Mouse (Mus musculus) MEL (cell line): ENCODE data around the gene Jmjd1c. TPM values are rescaled to one million over a fixed set of nuclear protein-coding genes. Genes with fewer than 3 reads are reported as not detected.

Experiments
- DNase-seq: peaks from one replicate; pipeline ENCODE4 v3.0.0; 2011; ENCODE audit warnings: low read depth, low spot score
- H3K27ac ChIP-seq: 2 replicates; pipeline ENCODE4 v1.5.1; 2012; ENCODE audit warnings: low read depth, mild to moderate bottlenecking, control low read depth, low read length, moderate library complexity; ENCODE audit not compliant: control insufficient read depth
- H3K27me3 ChIP-seq, 2 experiments: fragments of 150-350 bp in 1 of 2; sonication (generic) in 1 of 2; 2 replicates each; pipeline ENCODE4 v1.6.1; 2012; ENCODE audit warnings: low read length in 2 of 2, mild to moderate bottlenecking in 2 of 2, improper control_type of control experiment in 1 of 2, moderate library complexity in 1 of 2; ENCODE audit not compliant: insufficient read depth in 2 of 2, control insufficient read depth in 1 of 2
- H3K36me3 ChIP-seq, 2 experiments: 2 replicates each; pipeline ENCODE4 v1.6.1; 2012 to 2014; ENCODE audit warnings: low read length in 2 of 2, improper control_type of control experiment in 1 of 2, inconsistent platforms in 1 of 2, mild to moderate bottlenecking in 1 of 2; ENCODE audit not compliant: insufficient read depth in 2 of 2, control insufficient read depth in 1 of 2
- H3K4me1 ChIP-seq, 2 experiments: fragments of 150-350 bp in 1 of 2; sonication (generic) in 1 of 2; 2 replicates each; pipeline ENCODE4 v1.6.1; 2012; ENCODE audit warnings: low read length in 2 of 2, improper control_type of control experiment in 1 of 2, mild to moderate bottlenecking in 1 of 2; ENCODE audit not compliant: insufficient read depth in 2 of 2, control insufficient read depth in 1 of 2
- H3K4me3 ChIP-seq, 2 experiments: fragments of 150-350 bp in 1 of 2; sonication (generic) in 1 of 2; 2 replicates each; pipeline ENCODE4 v1.5.1; 2012; ENCODE audit warnings: low read depth in 2 of 2, low read length in 2 of 2, mild to moderate bottlenecking in 2 of 2, moderate library complexity in 2 of 2, control low read depth in 1 of 2, improper control_type of control experiment in 1 of 2; ENCODE audit not compliant: control insufficient read depth in 1 of 2, insufficient read depth in 1 of 2
- H3K79me2 ChIP-seq: 2 replicates; pipeline ENCODE4 v1.6.1; 2012; ENCODE audit warnings: mild to moderate bottlenecking, low read length, moderate library complexity; ENCODE audit not compliant: control insufficient read depth, poor library complexity, insufficient read depth
- H3K9ac ChIP-seq: 2 replicates; pipeline ENCODE4 v1.6.1; 2012; ENCODE audit warnings: low read depth, mild to moderate bottlenecking, control low read depth, low read length, moderate library complexity; ENCODE audit not compliant: control insufficient read depth, poor library complexity, severe bottlenecking
- H3K9me3 ChIP-seq: fragments of 150-350 bp; sonication (generic); replicated peaks from 2 replicates; pipeline ENCODE4 v1.6.1; 2012; ENCODE audit warnings: mild to moderate bottlenecking, low read length, improper control_type of control experiment, moderate library complexity; ENCODE audit not compliant: insufficient read depth
- BHLHE40 ChIP-seq: IDR thresholded peaks from 2 replicates; pipeline ENCODE4 v1.6.1; 2012; ENCODE audit warnings: low read depth, mild to moderate bottlenecking, inconsistent platforms, low read length, improper control_type of control experiment, borderline replicate concordance
- CHD2 ChIP-seq: IDR thresholded peaks from 2 replicates; pipeline ENCODE4 v1.6.1; 2011; ENCODE audit warnings: low read length, improper control_type of control experiment
- CTCF ChIP-seq, 3 experiments: IDR thresholded peaks in 2 of 3; conservative IDR thresholded peaks in 1 of 3; 2 replicates each; pipeline ENCODE4 v1.5.1; 2011 to 2012; ENCODE audit warnings: low read length in 3 of 3, low read depth in 2 of 3, mild to moderate bottlenecking in 2 of 3, improper control_type of control experiment in 1 of 3, inconsistent platforms in 1 of 3, mixed read lengths in 1 of 3, moderate library complexity in 1 of 3; ENCODE audit not compliant: control insufficient read depth in 1 of 3, insufficient read depth in 1 of 3, poor library complexity in 1 of 3, severe bottlenecking in 1 of 3
- E2F4 ChIP-seq: IDR thresholded peaks from 2 replicates; pipeline ENCODE4 v1.6.1; 2011; ENCODE audit warnings: low read depth, low read length, improper control_type of control experiment, borderline replicate concordance
- KAT2A ChIP-seq: conservative IDR thresholded peaks from 2 replicates; pipeline ENCODE4 v1.6.1; 2012; ENCODE audit warnings: low read depth, low read length, improper control_type of control experiment, inconsistent platforms
- MAZ ChIP-seq: IDR thresholded peaks from 2 replicates; pipeline ENCODE4 v1.6.1; 2012; ENCODE audit warnings: low read depth, mild to moderate bottlenecking, inconsistent platforms, low read length, improper control_type of control experiment
- MYB ChIP-seq: IDR thresholded peaks from 2 replicates; pipeline ENCODE4 v1.6.1; 2011; ENCODE audit warnings: mild to moderate bottlenecking, low read depth, low read length, improper control_type of control experiment
- NELFE ChIP-seq: IDR thresholded peaks from 2 replicates; pipeline ENCODE4 v1.6.1; 2011; ENCODE audit warnings: low read depth, low read length, improper control_type of control experiment
- POLR2A ChIP-seq, 2 experiments: IDR thresholded peaks; 2 replicates each; pipeline ENCODE4 v1.6.1; 2011 to 2012; ENCODE audit warnings: low read length in 2 of 2, mild to moderate bottlenecking in 2 of 2, control low read depth in 1 of 2, improper control_type of control experiment in 1 of 2, low read depth in 1 of 2, moderate library complexity in 1 of 2; ENCODE audit not compliant: control insufficient read depth in 1 of 2, insufficient read depth in 1 of 2, poor library complexity in 1 of 2
- RAD21 ChIP-seq: IDR thresholded peaks from 2 replicates; pipeline ENCODE4 v1.6.1; 2011; ENCODE audit warnings: mild to moderate bottlenecking, low read depth, low read length, improper control_type of control experiment
- RCOR1 ChIP-seq: IDR thresholded peaks from 2 replicates; pipeline ENCODE4 v1.6.1; 2012; ENCODE audit warnings: low read depth, mild to moderate bottlenecking, inconsistent platforms, low read length, improper control_type of control experiment
- SIN3A ChIP-seq: IDR thresholded peaks from 2 replicates; pipeline ENCODE4 v1.6.1; 2012; ENCODE audit warnings: low read length, improper control_type of control experiment, inconsistent platforms
- SMC3 ChIP-seq: IDR thresholded peaks from 2 replicates; pipeline ENCODE4 v1.6.1; 2011; ENCODE audit warnings: low read depth, low read length, improper control_type of control experiment
- TAL1 ChIP-seq: IDR thresholded peaks from 2 replicates; pipeline ENCODE4 v1.6.1; 2012; ENCODE audit warnings: mild to moderate bottlenecking, inconsistent platforms, low read length, moderate library complexity, mixed read lengths
- TBP ChIP-seq: IDR thresholded peaks from 2 replicates; pipeline ENCODE4 v1.8.0; 2011; ENCODE audit warnings: low read depth, low read length, improper control_type of control experiment
- USF2 ChIP-seq, 2 experiments: IDR thresholded peaks; 2 replicates each; pipeline ENCODE4 v1.6.1; 2011 to 2012; ENCODE audit warnings: improper control_type of control experiment in 2 of 2, low read length in 2 of 2, borderline replicate concordance in 1 of 2, inconsistent platforms in 1 of 2, low read depth in 1 of 2, mild to moderate bottlenecking in 1 of 2; ENCODE audit not compliant: insufficient read depth in 1 of 2
- ZNF384 ChIP-seq: IDR thresholded peaks from 2 replicates; pipeline ENCODE4 v1.6.1; 2012; ENCODE audit warnings: low read depth, mild to moderate bottlenecking, inconsistent platforms, low read length, improper control_type of control experiment
- polyA plus RNA-seq, 2 experiments: library from polyadenylated mRNA; stranded (reverse) in 1 of 2; unstranded in 1 of 2; fragments of >175 nt in 1 of 2; fragments of >200 nt in 1 of 2; gene quantifications; 2 replicates each; pipeline versions ENCODE4 v1.2.1 to v1.2.4; 2012; ENCODE audit warnings: low replicate concordance in 2 of 2, low read depth in 1 of 2; ENCODE audit not compliant: insufficient read length in 2 of 2, insufficient read depth in 1 of 2, missing spikeins in 1 of 2
- total RNA-seq: library from RNA; depleted of rRNA; stranded (reverse); fragments of 300-350 nt; gene quantifications from 2 replicates; pipeline ENCODE4 v1.2.3, GENCODE M21; 2012

Gene Jmjd1c
- total and polyA plus RNA-seq, 3 experiments = 10.6 to 62.3 (median 15.2) TPM

DNA sequence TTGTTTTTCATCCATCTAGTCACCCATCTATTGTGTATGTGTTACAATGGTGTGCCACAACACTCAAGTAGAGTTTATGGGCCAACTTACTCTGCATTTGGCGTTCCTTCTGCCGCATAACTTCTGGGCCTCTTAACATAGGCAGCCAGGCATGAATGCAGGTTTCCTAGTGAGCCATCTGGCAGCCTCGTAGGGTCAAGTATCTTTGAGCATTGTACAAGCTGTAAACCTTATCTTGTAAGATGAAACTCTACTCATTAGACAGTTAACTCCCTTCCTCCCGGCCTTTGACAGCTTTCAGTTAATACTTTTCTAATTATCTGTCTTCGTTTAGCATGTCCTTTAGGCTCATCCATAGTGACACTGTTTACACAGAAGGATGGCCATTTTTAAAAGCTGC, 125.4 kb downstream of the Jmjd1c start (continued):
- TF ChIP-seq KAT2A (no peak), NELFE (no peak), POLR2A (IDR thresholded peaks at IDR 0.05; ENCODE audit: control insufficient read depth in 1 of 2, insufficient read depth in 1 of 2, low read depth in 1 of 2, low read length in 2 of 2, poor library complexity in 1 of 2) (no peak), TBP (no peak), USF2 (IDR thresholded peaks at IDR 0.05; ENCODE audit: borderline replicate concordance in 1 of 2, insufficient read depth in 1 of 2, low read depth in 1 of 2, low read length in 2 of 2) (no peak), TAL1 (no peak), E2F4 (no peak), CHD2 (no peak), CTCF (IDR thresholded peaks at IDR 0.05 in 2 of 3, conservative IDR thresholded peaks at IDR 0.05 in 1 of 3; ENCODE audit: control insufficient read depth in 1 of 3, insufficient read depth in 1 of 3, low read depth in 2 of 3, low read length in 3 of 3, poor library complexity in 1 of 3, severe bottlenecking in 1 of 3) (no peak)

DNA sequence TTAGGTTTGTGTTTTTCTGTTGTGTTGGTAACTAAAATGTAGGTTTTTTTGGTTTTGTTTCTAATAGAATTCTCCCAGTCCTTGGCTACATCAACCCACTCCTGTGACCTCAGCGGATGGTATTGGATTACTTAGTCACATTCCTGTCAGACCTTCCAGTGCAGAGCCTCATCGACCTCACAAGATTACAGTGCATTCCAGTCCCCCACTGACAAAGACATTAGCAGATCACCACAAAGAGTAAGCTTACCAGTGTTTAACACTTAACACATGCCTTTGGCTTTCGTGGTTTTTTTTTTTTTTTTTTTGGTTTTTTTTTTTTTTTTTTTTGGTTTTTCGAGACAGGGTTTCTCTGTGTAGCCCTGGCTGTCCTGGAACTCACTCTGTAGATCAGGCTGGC, 128.0 kb downstream of the Jmjd1c start:
- H3K27ac ChIP-seq = no peak overlapping the region
- TF ChIP-seq NELFE (no peak), RCOR1 (no peak), ZNF384 (peak; percentile 41; the same call in 1 of the 2 replicates), MYB (no peak)
- no peak overlapping the region for H3K9ac ChIP-seq
- H3K9me3 ChIP-seq = no peaks in the 10 kb centered on the region
- H3K4me3 ChIP-seq = no peak overlapping the region
- no peaks in the 10 kb centered on the region for H3K27me3 ChIP-seq
- H3K36me3 ChIP-seq = peaks cover 20 to 24% of the 10 kb centered on the region in 2 experiments
- DNase-seq = no peak
- H3K4me1 ChIP-seq = peaks cover 6 to 11% of the 10 kb centered on the region in 2 experiments
- H3K79me2 ChIP-seq = peaks cover 7% of the 10 kb centered on the region; the same call in 1 of the 2 replicates

- Histone ChIP-seq H3K9ac (no peak overlapping the region), H3K36me3 (peaks cover 18 to 25% of the 10 kb centered on the region in 2 experiments), H3K4me1 (peaks cover 6 to 11% of the 10 kb centered on the region in 2 experiments), H3K4me3 (no peak overlapping the region), H3K27me3 (no peaks in the 10 kb centered on the region), H3K27ac (no peak overlapping the region), H3K79me2 (peaks cover 7% of the 10 kb centered on the region; the same call in 1 of the 2 replicates), H3K9me3 (no peaks in the 10 kb centered on the region)
- TF ChIP-seq USF2 (IDR thresholded peaks at IDR 0.05; ENCODE audit: borderline replicate concordance in 1 of 2, insufficient read depth in 1 of 2, low read depth in 1 of 2, low read length in 2 of 2) = no peak
- TF ChIP-seq CTCF (IDR thresholded peaks at IDR 0.05 in 2 of 3, conservative IDR thresholded peaks at IDR 0.05 in 1 of 3; ENCODE audit: control insufficient read depth in 1 of 3, insufficient read depth in 1 of 3, low read depth in 2 of 3, low read length in 3 of 3, poor library complexity in 1 of 3, severe bottlenecking in 1 of 3) = no peak
- TF ChIP-seq SMC3 = no peak
- TF ChIP-seq MAZ = no peak
- no peak for TF ChIP-seq E2F4
- TF ChIP-seq ZNF384 = no peak
- no peak for TF ChIP-seq MYB
- no peak for TF ChIP-seq BHLHE40
- TF ChIP-seq KAT2A = no peak
- TF ChIP-seq SIN3A = no peak
- TF ChIP-seq POLR2A (IDR thresholded peaks at IDR 0.05; ENCODE audit: control insufficient read depth in 1 of 2, insufficient read depth in 1 of 2, low read depth in 1 of 2, low read length in 2 of 2, poor library complexity in 1 of 2) = no peak
- no peak for TF ChIP-seq RAD21
- DNase-seq = no peak
These were observed 129.6 kb downstream of the Jmjd1c start for GRCm38 (mm10) chr10:67225528-67225927.
